Mouse (Mus musculus) liver, embryonic 14.5 days (tissue): ENCODE data around the gene Cpsf6.

Experiments
- CTCF ChIP-seq: IDR thresholded peaks from 2 replicates; pipeline ENCODE4 v1.5.1; 2016; ENCODE audit warnings: antibody characterized with exemption, low read depth, control low read depth
- EP300 ChIP-seq: IDR thresholded peaks from 2 replicates; pipeline ENCODE4 v1.6.1; 2016; ENCODE audit warnings: antibody characterized with exemption, low read depth

DNA sequence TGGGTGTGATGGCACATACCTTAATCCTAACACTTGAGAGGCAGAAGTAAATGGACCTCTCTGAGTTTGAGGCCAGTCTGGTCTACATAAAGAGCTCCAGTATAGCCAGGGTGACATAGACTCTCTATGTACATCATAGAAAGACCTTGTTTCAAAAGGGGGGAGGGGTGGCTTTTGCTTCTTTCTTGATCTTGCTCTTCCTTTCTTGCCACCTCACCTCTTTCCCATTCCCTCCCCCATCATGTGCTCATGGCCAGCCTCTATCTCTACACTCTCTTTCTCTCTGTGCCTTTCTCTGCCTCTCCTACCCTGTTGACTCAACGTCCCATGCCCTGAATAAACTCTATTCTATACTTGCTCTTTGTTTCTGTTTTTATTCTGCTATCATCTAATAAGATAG is 6.4 kb upstream of the Cpsf6 start:
- TF ChIP-seq CTCF (no peak), EP300 (no peak)
